Mouse (Mus musculus) kidney, postnatal 4 days (tissue): ENCODE data around the gene Ndufaf2.

ENCODE experiments used
- DNase-seq, 2 experiments: peaks; one replicate each; pipeline ENCODE4 v3.0.0; 2021; ENCODE audit warnings: mixed read lengths in 2 of 2

Gene Ndufaf2

GRCm38 (mm10) chr13:108138403-108138977 lies 19.9 kb downstream of the Ndufaf2 start:
- DNase-seq: no peak

DNA sequence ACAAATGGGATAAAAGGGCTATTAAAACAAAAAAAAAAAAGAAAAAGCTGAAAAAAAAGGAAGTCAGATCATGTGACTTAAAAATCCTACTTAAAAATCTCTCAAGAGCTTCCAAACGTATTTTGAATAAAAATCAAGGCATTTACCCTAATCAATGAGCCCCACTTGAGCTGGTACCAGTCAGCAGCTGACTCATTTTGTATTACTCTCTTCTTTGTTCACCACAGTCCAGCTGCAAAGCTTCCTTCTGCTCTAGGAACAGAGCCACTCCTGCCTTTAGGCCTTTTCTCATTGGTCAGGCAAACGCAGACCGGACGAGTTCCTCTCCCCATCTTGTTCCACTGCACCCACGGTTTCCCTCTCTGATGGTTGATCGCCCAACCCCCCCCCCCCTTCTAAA lies 22.8 kb downstream of the Ndufaf2 start:
- no peak for DNase-seq

GRCm38 (mm10) chr13:108132031-108132819 lies 26.2 kb downstream of the Ndufaf2 start:
- peak; percentile 28 to 38 for DNase-seq

- no peak for DNase-seq
Observed at GRCm38 (mm10) chr13:108130737-108131136, 27.7 kb downstream of the Ndufaf2 start.

- no peak for DNase-seq
Observed at GRCm38 (mm10) chr13:108129070-108129469, 29.4 kb downstream of the Ndufaf2 start.

DNA sequence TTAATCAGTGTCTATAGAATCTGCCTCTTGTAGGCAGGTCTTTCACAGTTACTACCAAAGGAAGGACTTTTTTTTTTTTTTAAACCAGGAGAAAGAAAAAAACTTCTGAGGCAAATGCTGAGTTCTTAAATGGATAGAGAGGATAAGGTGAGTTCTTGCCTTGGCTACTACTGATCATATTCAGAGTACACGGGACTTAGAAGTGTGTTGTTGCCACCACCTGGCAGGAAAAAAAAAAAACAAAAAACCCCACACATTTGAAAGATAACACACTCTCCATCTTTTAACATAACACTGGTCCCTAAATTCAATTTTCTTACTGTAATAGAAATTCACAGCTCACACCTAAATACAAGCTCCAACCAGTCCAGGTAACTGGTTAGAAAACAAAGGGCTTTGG lies 30.5 kb downstream of the Ndufaf2 start:
- DNase-seq: no peak

DNA sequence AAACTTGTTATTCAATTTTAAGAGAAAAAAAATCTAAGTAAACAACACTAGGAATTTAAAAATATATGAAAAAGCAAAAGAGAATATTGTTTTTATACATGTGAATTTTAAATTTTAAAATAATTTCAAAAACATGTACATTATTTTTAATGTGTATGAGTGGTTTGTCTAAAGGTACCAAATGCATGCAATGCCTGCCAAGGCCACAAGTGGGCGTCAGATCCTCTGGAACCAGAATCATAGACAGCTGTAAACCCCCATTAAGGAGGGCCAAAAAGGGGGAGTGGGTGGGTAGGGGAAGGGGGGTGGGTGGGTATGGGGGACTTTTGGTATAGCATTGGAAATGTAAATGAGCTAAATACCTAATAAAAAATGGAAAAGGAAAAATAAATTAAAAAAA lies 31.3 kb downstream of the Ndufaf2 start:
- peak; percentile 64 to 70 for DNase-seq

GRCm38 (mm10) chr13:108126246-108126645 lies 32.2 kb downstream of the Ndufaf2 start:
- no peak for DNase-seq

DNA sequence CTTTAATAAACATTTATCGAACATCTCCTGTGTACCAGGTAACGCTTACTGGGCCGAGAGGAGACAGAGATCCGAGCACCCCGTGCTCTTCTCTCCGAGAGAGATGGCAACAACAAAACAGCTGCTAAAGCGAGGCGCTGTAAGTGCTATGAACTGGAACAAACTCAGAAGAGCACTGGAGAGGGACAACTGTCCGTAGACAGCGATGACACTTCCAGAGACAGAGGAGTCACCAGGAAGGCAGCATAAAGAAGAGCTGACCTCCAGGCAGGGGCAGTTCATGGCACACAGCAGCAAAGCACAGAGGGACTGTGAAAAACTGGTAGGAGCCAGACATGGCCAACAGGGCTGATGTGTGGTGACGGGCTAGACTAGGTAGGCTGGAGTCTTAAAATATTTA lies 34.3 kb downstream of the Ndufaf2 start:
- DNase-seq: no peak

- DNase-seq: no peak
Observed at GRCm38 (mm10) chr13:108123109-108123723, 35.2 kb downstream of the Ndufaf2 start.

- no peak for DNase-seq
Observed at GRCm38 (mm10) chr13:108119411-108120310, 38.8 kb downstream of the Ndufaf2 start.

DNA sequence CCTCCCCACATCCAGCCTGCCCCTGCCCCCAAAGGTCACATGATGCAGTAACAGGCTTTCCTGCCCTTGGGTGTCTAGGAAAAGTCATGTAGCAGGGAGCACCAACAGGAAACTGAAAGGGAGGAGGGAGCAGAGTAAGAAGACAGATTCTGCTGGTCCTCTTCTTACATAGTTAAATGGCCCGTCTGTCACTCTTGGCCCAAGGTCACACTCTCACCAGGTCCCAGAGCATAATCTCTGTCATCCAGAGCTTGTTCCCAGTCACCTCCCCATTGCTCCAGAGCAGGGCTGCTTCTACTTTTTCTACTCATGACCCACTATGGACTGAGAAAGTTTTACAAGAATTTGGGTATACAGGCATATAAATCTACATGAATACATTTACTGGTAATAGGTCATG lies 40.2 kb downstream of the Ndufaf2 start:
- DNase-seq: no peak

- DNase-seq: no peak
Observed at GRCm38 (mm10) chr13:108117654-108118053, 40.8 kb downstream of the Ndufaf2 start.

- DNase-seq: no peak
Observed at GRCm38 (mm10) chr13:108114257-108114656, 44.2 kb downstream of the Ndufaf2 start.

GRCm38 (mm10) chr13:108113536-108113935 lies 44.9 kb downstream of the Ndufaf2 start:
- DNase-seq: no peak

- no peak for DNase-seq
Observed at GRCm38 (mm10) chr13:108110929-108111328, 47.5 kb downstream of the Ndufaf2 start.

DNA sequence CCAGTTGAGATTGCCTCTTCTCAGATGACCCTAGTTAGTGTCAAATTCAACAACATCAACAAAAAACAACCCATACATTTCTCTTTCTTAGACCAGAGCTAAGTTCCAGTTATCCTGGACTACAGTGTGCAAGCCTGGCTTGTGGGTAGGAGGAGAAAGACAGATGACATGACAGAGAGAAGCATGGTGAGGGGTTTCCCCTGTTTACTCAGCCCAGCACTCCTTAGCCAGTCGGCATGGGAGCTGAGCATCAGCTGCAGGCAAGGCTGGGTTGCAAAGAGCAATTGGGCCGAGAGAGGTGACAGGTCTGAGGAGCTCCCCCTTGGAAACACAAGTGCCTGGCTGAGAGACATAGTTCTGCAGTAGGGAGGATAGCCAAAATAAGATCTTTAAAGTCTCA lies 57.7 kb downstream of the Ndufaf2 start:
- no peak for DNase-seq

DNA sequence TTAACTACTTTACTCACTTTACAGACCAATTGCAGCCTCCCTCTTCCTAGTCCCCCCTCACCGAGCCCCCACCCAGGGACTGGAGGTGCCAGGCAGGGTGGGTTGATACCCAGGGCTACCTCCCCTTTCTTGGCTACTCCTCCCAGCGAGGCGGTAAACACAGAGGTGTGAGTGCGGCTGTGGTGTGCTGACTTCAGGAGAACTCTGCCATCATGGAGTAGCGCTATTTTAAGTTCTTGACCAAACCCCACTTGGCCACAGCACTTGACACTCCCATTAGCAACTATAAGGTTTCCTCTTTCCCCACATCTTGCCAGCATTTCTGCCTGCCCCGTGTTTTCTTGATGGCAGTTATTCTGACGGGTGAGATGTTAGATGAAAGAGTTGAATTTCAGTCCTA lies 62.0 kb downstream of the Ndufaf2 start:
- DNase-seq: no peak

GRCm38 (mm10) chr13:108095617-108096016 lies 62.8 kb downstream of the Ndufaf2 start:
- DNase-seq: no peak

DNA sequence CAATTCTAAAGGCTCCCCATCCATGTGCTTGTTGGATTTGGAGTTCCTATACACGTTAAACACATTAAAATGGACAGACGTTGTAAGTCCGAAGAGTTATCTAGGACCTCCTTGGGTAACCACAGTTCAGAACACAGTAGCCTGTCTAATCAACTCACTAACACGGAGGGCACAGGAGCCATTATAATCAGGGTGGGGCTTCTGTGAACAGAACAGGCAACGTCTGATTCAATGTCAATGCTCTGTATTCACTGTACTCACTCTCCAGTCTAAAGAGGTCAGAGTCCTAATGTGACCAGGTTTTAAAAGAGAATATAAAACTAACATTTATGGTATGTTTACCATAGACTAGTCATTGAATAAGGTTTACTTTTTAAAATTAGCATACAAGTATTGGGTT lies 63.7 kb downstream of the Ndufaf2 start:
- DNase-seq: no peak

GRCm38 (mm10) chr13:108092290-108092689 lies 66.1 kb downstream of the Ndufaf2 start:
- no peak for DNase-seq

DNA sequence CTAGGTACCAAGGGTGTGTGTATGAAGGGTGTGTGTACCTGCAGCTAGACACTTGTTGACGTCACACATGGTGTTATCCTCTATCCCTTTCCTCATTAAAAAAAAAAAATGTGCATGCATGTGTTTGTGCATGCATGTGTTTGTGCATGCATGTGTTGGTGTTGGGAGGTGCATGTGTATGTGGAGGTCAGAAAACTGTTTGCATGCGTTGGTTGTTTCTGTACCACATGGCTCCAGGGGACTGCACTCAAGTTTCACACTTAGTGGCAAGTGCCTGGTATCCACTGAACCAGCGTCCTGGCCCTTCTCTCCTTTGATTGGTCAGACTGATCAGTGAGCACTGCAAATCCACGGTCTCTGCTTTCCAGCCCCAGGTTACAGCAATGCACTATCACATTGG lies 71.7 kb downstream of the Ndufaf2 start:
- no peak for DNase-seq

- DNase-seq: no peak
Observed at GRCm38 (mm10) chr13:108086036-108086435, 72.4 kb downstream of the Ndufaf2 start.
